Mouse (Mus musculus) intestine, embryonic 16.5 days (tissue): ENCODE data around the gene Wtap. TPM values are rescaled to one million over a fixed set of nuclear protein-coding genes. Genes with fewer than 3 reads are reported as not detected.
"Not testable (repeated sequence)": the region's sequence is repeated elsewhere in the genome, so short reads cannot be mapped to it uniquely, and the experiment has no call there.

ENCODE experiments used
- ATAC-seq: fragments of 200-750 bp; cut with Nextera tagmentation; 2 replicates; pipeline ENCODE4 v1.8.0; 2017; ENCODE audit warnings: moderate TSS enrichment, moderate library complexity
- H3K27ac ChIP-seq: fragments of 300-500 bp; sonication (generic); 2 replicates; pipeline ENCODE4 v1.5.1; 2014; ENCODE audit warnings: mild to moderate bottlenecking, low read length
- H3K27me3 ChIP-seq: fragments of 300-500 bp; sonication (generic); replicated peaks from 2 replicates; pipeline ENCODE4 v1.6.1; 2014; ENCODE audit warnings: low read length, control low read depth, mixed read lengths; ENCODE audit not compliant: control insufficient read depth, insufficient read depth
- H3K36me3 ChIP-seq: fragments of 300-500 bp; sonication (generic); 2 replicates; pipeline ENCODE4 v1.6.1; 2014; ENCODE audit warnings: low read length, control low read depth; ENCODE audit not compliant: control insufficient read depth, insufficient read depth
- H3K4me1 ChIP-seq: fragments of 300-500 bp; sonication (generic); 2 replicates; pipeline ENCODE4 v1.6.1; 2014; ENCODE audit warnings: low read length, control low read depth, mixed read lengths; ENCODE audit not compliant: control insufficient read depth, insufficient read depth
- H3K4me2 ChIP-seq: fragments of 300-500 bp; sonication (generic); 2 replicates; pipeline ENCODE4 v1.6.1; 2014; ENCODE audit warnings: low read depth, low read length, control low read depth
- H3K4me3 ChIP-seq: fragments of 300-500 bp; sonication (generic); 2 replicates; pipeline ENCODE4 v1.5.1; 2014; ENCODE audit warnings: mild to moderate bottlenecking, low read length
- H3K9ac ChIP-seq: fragments of 300-500 bp; sonication (generic); 2 replicates; pipeline ENCODE4 v1.6.1; 2014; ENCODE audit warnings: low read depth, low read length
- H3K9me3 ChIP-seq: fragments of 300-500 bp; sonication (generic); 2 replicates; pipeline ENCODE4 v1.6.1; 2016; ENCODE audit warnings: low read length, control low read depth; ENCODE audit not compliant: control insufficient read depth
- WGBS: fragments of 180-500 bp; shearing (Covaris S2); extraction: QIAGEN DNeasy Blood & Tissue Kit; methylation state at CpG from one replicate; pipeline ENCODE4 v1.1.7; 2014; 5-methylcytosine and 5-hydroxymethylcytosine counted together
- polyA plus RNA-seq: library from polyadenylated mRNA; unstranded; fragments of >200 nt; fragmentation: Nextera tagmentation; extraction: Ambion mirVana; gene quantifications from 2 replicates; pipeline ENCODE4 v1.2.1, GENCODE M21; 2015

Wtap gene
- polyA plus RNA-seq, 1 experiment from 2014 or later = 86.6 TPM

- no peak overlapping the region for H3K27ac ChIP-seq
- H3K4me1 ChIP-seq = peaks cover 3% of the 10 kb centered on the region; the same call in 1 of the 2 replicates
- H3K4me2 ChIP-seq = no peak overlapping the region
- no peak for ATAC-seq
- H3K27me3 ChIP-seq = no peaks in the 10 kb centered on the region
- H3K9me3 ChIP-seq = no peaks in the 10 kb centered on the region
- H3K4me3 ChIP-seq = no peak overlapping the region
- WGBS = 88% methylated on average over 6 of the region's 6 CpGs
- no peak overlapping the region for H3K9ac ChIP-seq
- no peaks in the 10 kb centered on the region; the same call in 1 of the 2 replicates for H3K36me3 ChIP-seq
These were observed 51.4 kb downstream of the Wtap start for GRCm38 (mm10) chr17:12942459-12943162.

GRCm38 (mm10) chr17:12941543-12942260 is 52.3 kb downstream of the Wtap start:
- no peaks in the 10 kb centered on the region; the same call in 1 of the 2 replicates for H3K36me3 ChIP-seq
- WGBS = 76% methylated on average over 8 of the region's 8 CpGs
- ATAC-seq = no peak
- H3K27ac ChIP-seq = no peak overlapping the region
- H3K4me3 ChIP-seq = no peak overlapping the region
- H3K27me3 ChIP-seq = no peaks in the 10 kb centered on the region
- peaks cover 3% of the 10 kb centered on the region; the same call in 1 of the 2 replicates for H3K4me1 ChIP-seq
- H3K4me2 ChIP-seq = no peak overlapping the region
- H3K9me3 ChIP-seq = no peaks in the 10 kb centered on the region
- no peak overlapping the region for H3K9ac ChIP-seq

GRCm38 (mm10) chr17:12940151-12940805 is 53.7 kb downstream of the Wtap start, which contains the start of gene Acat3:
Acat3 (minus strand) TSS chr17:12940600.
- Histone ChIP-seq H3K4me1 (peaks cover 3% of the 10 kb centered on the region; the same call in 1 of the 2 replicates), H3K27me3 (no peaks in the 10 kb centered on the region), H3K4me2 (peak within 1 kb of the TSS; percentile 81), H3K9me3 (no peaks in the 10 kb centered on the region), H3K4me3 (peak within 1 kb of the TSS; percentile 51), H3K27ac (no peak within 1 kb of the TSS), H3K36me3 (no peaks in the 10 kb centered on the region; the same call in 1 of the 2 replicates), H3K9ac (peak within 1 kb of the TSS; percentile 51)
- WGBS = 13% methylated on average over 27 of the region's 27 CpGs
- peak; percentile 77 for ATAC-seq

- not testable (repeated sequence) for H3K4me1 ChIP-seq, H3K27ac ChIP-seq, H3K27me3 ChIP-seq, H3K9me3 ChIP-seq, H3K36me3 ChIP-seq
- 36% methylated on average over 2 of the region's 12 CpGs for WGBS
- H3K4me3 ChIP-seq = peak overlapping the region; percentile 51
- H3K4me2 ChIP-seq = peak overlapping the region; percentile 81
- peak; percentile 35; the same call in 1 of the 2 replicates for ATAC-seq
- 0 out of 2 replicates have a peak overlapping the region, but pooled peaks have one; percentile 51 for H3K9ac ChIP-seq
These were observed 54.4 kb downstream of the Wtap start for GRCm38 (mm10) chr17:12939377-12940148.

- Histone ChIP-seq H3K4me2 (no peak overlapping the region), H3K27me3 (no peaks in the 10 kb centered on the region), H3K4me3 (no peak overlapping the region), H3K4me1 (peaks cover 3% of the 10 kb centered on the region; the same call in 1 of the 2 replicates), H3K9ac (no peak overlapping the region), H3K9me3 (no peaks in the 10 kb centered on the region), H3K36me3 (no peaks in the 10 kb centered on the region; the same call in 1 of the 2 replicates), H3K27ac (no peak overlapping the region)
- WGBS = 60% methylated on average over 2 of the region's 2 CpGs
- ATAC-seq = no peak
These were observed 55.9 kb downstream of the Wtap start for GRCm38 (mm10) chr17:12938077-12938476.

- Histone ChIP-seq H3K9me3 (no peaks in the 10 kb centered on the region), H3K4me2 (no peak overlapping the region), H3K4me1 (peaks cover 3% of the 10 kb centered on the region; the same call in 1 of the 2 replicates), H3K4me3 (no peak overlapping the region), H3K27ac (no peak overlapping the region), H3K9ac (no peak overlapping the region), H3K36me3 (no peaks in the 10 kb centered on the region), H3K27me3 (no peaks in the 10 kb centered on the region)
- WGBS = 74% methylated on average over 2 of the region's 2 CpGs
- ATAC-seq = no peak
These were observed 56.5 kb downstream of the Wtap start for GRCm38 (mm10) chr17:12937412-12937970.

GRCm38 (mm10) chr17:12935719-12936118 is 58.2 kb downstream of the Wtap start:
- no peaks in the 10 kb centered on the region for H3K9me3 ChIP-seq
- H3K4me1 ChIP-seq = peaks cover 3% of the 10 kb centered on the region; the same call in 1 of the 2 replicates
- H3K4me3 ChIP-seq = no peak overlapping the region
- no peak overlapping the region for H3K27ac ChIP-seq
- ATAC-seq = peak; percentile 45; the same call in 1 of the 2 replicates
- H3K27me3 ChIP-seq = no peaks in the 10 kb centered on the region
- no peaks in the 10 kb centered on the region for H3K36me3 ChIP-seq
- 60% methylated on average over 4 of the region's 4 CpGs for WGBS
- no peak overlapping the region for H3K9ac ChIP-seq
- no peak overlapping the region for H3K4me2 ChIP-seq

GRCm38 (mm10) chr17:12931576-12931975 is 62.4 kb downstream of the Wtap start:
- H3K4me3 ChIP-seq, H3K4me1 ChIP-seq, H3K9me3 ChIP-seq, H3K9ac ChIP-seq, H3K27me3 ChIP-seq, ATAC-seq, H3K36me3 ChIP-seq, H3K4me2 ChIP-seq, H3K27ac ChIP-seq: not testable (repeated sequence)
- 97% methylated on average over 5 of the region's 5 CpGs for WGBS
